Mouse (Mus musculus) thymus, adult 2 months (tissue): Measurements from ENCODE around the gene Coq5.

Source experiments
- CTCF ChIP-seq: fragments of 200-500 bp; IDR thresholded peaks from 2 replicates; pipeline ENCODE4 v1.5.1; 2012; ENCODE audit warnings: mild to moderate bottlenecking, control low read depth, low read length, moderate library complexity, borderline replicate concordance; ENCODE audit not compliant: control insufficient read depth, poor library complexity, insufficient read depth; ENCODE audit errors: extremely low read depth
- POLR2A ChIP-seq: fragments of 200-500 bp; IDR thresholded peaks from 2 replicates; pipeline ENCODE4 v1.6.1; 2012; ENCODE audit warnings: mild to moderate bottlenecking, low read length, control low read depth, moderate library complexity; ENCODE audit not compliant: control insufficient read depth, poor library complexity, insufficient read depth; ENCODE audit errors: extremely low read depth

- TF ChIP-seq POLR2A: peak; percentile 41; the same call in 1 of the 2 replicates
- no peak for TF ChIP-seq CTCF
Measured at GRCm38 (mm10) chr5:115279226-115280049, at the start of gene Coq5.
